Mouse (Mus musculus): ENCODE measurements around the gene Slc17a8.

- TF ChIP-seq CTCF (IDR thresholded peaks at IDR 0.05; ENCODE audit: insufficient read depth, low read length) (peak; percentile 38; the same call in 1 of the 2 replicates), POLR2A (IDR thresholded peaks at IDR 0.05; ENCODE audit: borderline replicate concordance, extremely low read depth, low read depth, low read length) (no peak)
These were observed 9.0 kb upstream of the Slc17a8 start for GRCm38 (mm10) chr10:89630052-89630451.

Data from lung, adult 2 months (tissue).